Mouse (Mus musculus) T-helper 1 cell (primary cell): ENCODE data around the gene Bsph1.
"Not testable (repeated sequence)": the region's sequence is repeated elsewhere in the genome, so short reads cannot be mapped to it uniquely, and the experiment has no call there.

ENCODE experiments used
- in situ Hi-C: fragments of 300-600 bp; cut with MboI, MseI; formaldehyde crosslinking; loops from one replicate; pipeline ENCODE4 v1.15.1; 2025; ENCODE audit warnings: high pct_unique_total_duplicates

The Bsph1 gene

GRCm38 (mm10) chr7:13450541-13450940 is at the start of gene Bsph1:
Gene Bsph1 (plus strand): TSS chr7:13450841.
- in situ Hi-C loops = not testable (repeated sequence)

GRCm38 (mm10) chr7:13511539-13511938 is 60.9 kb downstream of the Bsph1 start:
- in situ Hi-C loops = loop anchor here (10.0 kb wide), 1 partner anchor 447 kb away; no protein-coding TSS in a partner anchor
